Mouse (Mus musculus): ENCODE data around the gene Arrdc3. TPM values are rescaled to one million over a fixed set of nuclear protein-coding genes. Genes with fewer than 3 reads are reported as not detected.

Arrdc3 gene
- polyA plus RNA-seq (2015; fragmentation: Nextera tagmentation; extraction: Ambion mirVana), result 42.2 and 42.6 TPM in 2 replicates

DNA sequence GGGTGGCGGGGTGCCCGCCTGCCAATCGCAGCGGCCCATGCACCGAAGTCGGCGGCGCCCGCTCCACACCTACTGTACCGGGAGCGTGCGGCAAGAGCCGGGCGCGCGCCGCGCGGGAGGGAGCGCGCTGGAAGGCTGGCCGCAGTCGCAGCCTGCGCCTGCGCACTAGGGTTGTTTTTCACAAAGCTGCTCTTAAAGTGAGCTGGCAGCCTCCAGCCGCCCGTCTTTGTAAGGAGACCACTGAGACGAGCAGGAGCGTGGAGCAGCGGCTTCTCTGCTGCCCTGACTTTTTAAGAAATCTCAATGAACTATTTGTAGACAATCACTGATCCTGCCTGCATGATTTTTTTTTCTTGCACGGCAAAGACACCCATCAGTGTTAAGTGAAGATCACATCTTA, at the start of gene Arrdc3:
TSS of gene Arrdc3 (plus strand) at position 195 of the 400 bp plus-strand sequence.
- peak within 1 kb of the TSS; percentile 98 for H3K4me3 ChIP-seq (ENCODE audit: low read length)
- H3K4me1 ChIP-seq (ENCODE audit: control insufficient read depth, insufficient read depth, low read length), result peaks cover 6% of the 10 kb centered on the region
- no peaks in the 10 kb centered on the region for H3K27me3 ChIP-seq (ENCODE audit: control insufficient read depth, insufficient read depth, low read length)
- no peaks in the 10 kb centered on the region for H3K9me3 ChIP-seq (replicated peaks; ENCODE audit: control insufficient read depth, low read length)
- WGBS, result 0% methylated on average over 24 of the region's 31 CpGs
- H3K27ac ChIP-seq (ENCODE audit: low read length), result peak within 1 kb of the TSS; percentile 100
- peak within 1 kb of the TSS; percentile 99 for H3K9ac ChIP-seq (ENCODE audit: low read length)
- ATAC-seq (replicated peaks; ENCODE audit: extremely low read depth, insufficient read depth, low FRiP score), result peak; percentile 53
- peak within 1 kb of the TSS; percentile 65 for H3K4me2 ChIP-seq (ENCODE audit: low read depth, low read length)
- 0 out of 2 replicates have a peak, but pooled peaks cover 3% of the 10 kb centered on the region for H3K36me3 ChIP-seq (ENCODE audit: control insufficient read depth, insufficient read depth)

GRCm38 (mm10) chr13:80862215-80862614, 21.0 kb upstream of the Arrdc3 start:
- Histone ChIP-seq H3K4me1 (ENCODE audit: control insufficient read depth, insufficient read depth, low read length) (no peaks in the 10 kb centered on the region), H3K9me3 (replicated peaks; ENCODE audit: control insufficient read depth, low read length) (no peaks in the 10 kb centered on the region), H3K4me3 (ENCODE audit: low read length) (no peak overlapping the region), H3K4me2 (ENCODE audit: low read depth, low read length) (no peak overlapping the region), H3K27me3 (ENCODE audit: control insufficient read depth, insufficient read depth, low read length) (no peaks in the 10 kb centered on the region), H3K9ac (ENCODE audit: low read length) (no peak overlapping the region), H3K36me3 (ENCODE audit: control insufficient read depth, insufficient read depth) (no peaks in the 10 kb centered on the region), H3K27ac (ENCODE audit: low read length) (no peak overlapping the region)
- WGBS, result 9% methylated on average over 5 of the region's 5 CpGs
- no peak for ATAC-seq (replicated peaks; ENCODE audit: extremely low read depth, insufficient read depth, low FRiP score)

DNA sequence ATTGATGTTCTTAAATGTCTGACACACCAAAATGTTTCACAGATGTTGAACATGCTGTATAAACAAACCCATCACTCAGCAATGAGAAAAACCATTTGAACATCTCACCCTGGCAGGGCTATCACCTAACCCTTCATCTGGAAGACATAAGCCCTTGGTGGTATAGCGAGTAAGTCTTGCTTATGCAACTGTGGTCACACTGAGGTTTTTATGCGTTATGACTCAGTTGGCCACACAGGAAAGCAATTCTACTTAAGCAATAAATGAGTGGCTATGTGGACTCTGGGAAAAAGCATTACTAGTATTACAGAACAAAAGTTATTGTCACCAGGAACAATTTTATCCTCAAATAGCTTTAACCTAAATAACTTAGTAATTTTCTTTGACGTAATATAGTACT, 19.0 kb upstream of the Arrdc3 start:
- H3K36me3 ChIP-seq (ENCODE audit: control insufficient read depth, insufficient read depth), result no peaks in the 10 kb centered on the region
- no peak overlapping the region for H3K4me2 ChIP-seq (ENCODE audit: low read depth, low read length)
- no peaks in the 10 kb centered on the region for H3K4me1 ChIP-seq (ENCODE audit: control insufficient read depth, insufficient read depth, low read length)
- no peak overlapping the region for H3K27ac ChIP-seq (ENCODE audit: low read length)
- no peak for ATAC-seq (replicated peaks; ENCODE audit: extremely low read depth, insufficient read depth, low FRiP score)
- no peaks in the 10 kb centered on the region for H3K9me3 ChIP-seq (replicated peaks; ENCODE audit: control insufficient read depth, low read length)
- 71% methylated on average over 3 of the region's 3 CpGs for WGBS
- no peak overlapping the region for H3K9ac ChIP-seq (ENCODE audit: low read length)
- H3K4me3 ChIP-seq (ENCODE audit: low read length), result no peak overlapping the region
- no peaks in the 10 kb centered on the region for H3K27me3 ChIP-seq (ENCODE audit: control insufficient read depth, insufficient read depth, low read length)

DNA sequence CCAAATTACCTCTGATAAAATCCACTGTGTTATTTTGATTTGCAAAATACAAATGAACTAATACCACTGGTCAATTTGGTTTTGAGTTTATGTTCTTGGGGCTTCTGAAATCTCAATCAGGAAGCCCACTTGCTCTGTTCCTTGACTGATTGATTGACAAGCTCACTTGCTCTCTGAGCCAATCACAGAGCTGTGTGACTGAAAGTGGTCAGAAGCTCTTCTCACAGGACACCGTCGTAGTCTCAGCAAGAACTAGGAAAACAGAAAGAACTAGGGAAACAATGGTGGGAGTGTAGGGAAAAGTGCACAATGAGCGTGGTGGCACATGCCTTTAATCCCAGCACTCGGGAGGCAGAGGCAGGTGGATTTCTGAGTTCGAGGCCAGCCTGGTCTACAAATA, 8.1 kb upstream of the Arrdc3 start:
- no peaks in the 10 kb centered on the region for H3K27me3 ChIP-seq (ENCODE audit: control insufficient read depth, insufficient read depth, low read length)
- ATAC-seq (replicated peaks; ENCODE audit: extremely low read depth, insufficient read depth, low FRiP score), result no peak
- no peak overlapping the region for H3K4me3 ChIP-seq (ENCODE audit: low read length)
- H3K36me3 ChIP-seq (ENCODE audit: control insufficient read depth, insufficient read depth), result no peaks in the 10 kb centered on the region
- whole genome bisulfite sequencing, result 82% methylated on average over 5 of the region's 5 CpGs
- no peaks in the 10 kb centered on the region for H3K9me3 ChIP-seq (replicated peaks; ENCODE audit: control insufficient read depth, low read length)
- H3K4me1 ChIP-seq (ENCODE audit: control insufficient read depth, insufficient read depth, low read length), result no peaks in the 10 kb centered on the region
- H3K27ac ChIP-seq (ENCODE audit: low read length), result no peak overlapping the region
- no peak overlapping the region for H3K9ac ChIP-seq (ENCODE audit: low read length)
- H3K4me2 ChIP-seq (ENCODE audit: low read depth, low read length), result no peak overlapping the region

DNA sequence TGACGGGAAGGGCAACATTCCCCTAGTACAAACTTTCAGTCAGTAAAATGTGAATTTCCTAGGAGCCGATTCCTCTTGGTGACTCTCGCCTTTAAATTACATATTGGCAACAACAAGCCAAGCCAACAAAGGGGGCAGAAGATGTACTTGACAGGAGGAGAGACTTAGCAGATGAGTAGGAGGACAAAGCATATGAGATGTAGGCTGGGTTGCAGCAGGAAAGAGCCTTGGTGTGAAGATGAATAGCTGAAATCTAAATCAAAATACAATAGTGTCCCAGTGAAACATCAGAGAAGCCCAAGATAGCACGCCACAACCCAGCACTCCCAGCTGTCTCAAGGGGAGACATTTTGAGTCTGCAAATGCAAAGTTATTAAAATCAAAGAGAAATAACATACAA, 2.4 kb upstream of the Arrdc3 start:
- no peak overlapping the region for H3K27ac ChIP-seq (ENCODE audit: low read length)
- H3K27me3 ChIP-seq (ENCODE audit: control insufficient read depth, insufficient read depth, low read length), result no peaks in the 10 kb centered on the region
- no peak overlapping the region for H3K4me2 ChIP-seq (ENCODE audit: low read depth, low read length)
- H3K4me3 ChIP-seq (ENCODE audit: low read length), result no peak overlapping the region
- no peaks in the 10 kb centered on the region for H3K36me3 ChIP-seq (ENCODE audit: control insufficient read depth, insufficient read depth)
- no peaks in the 10 kb centered on the region for H3K9me3 ChIP-seq (replicated peaks; ENCODE audit: control insufficient read depth, low read length)
- no peak for ATAC-seq (replicated peaks; ENCODE audit: extremely low read depth, insufficient read depth, low FRiP score)
- 72% methylated on average over 4 of the region's 4 CpGs for WGBS
- no peaks in the 10 kb centered on the region; the same call in 1 of the 2 replicates for H3K4me1 ChIP-seq (ENCODE audit: control insufficient read depth, insufficient read depth, low read length)
- no peak overlapping the region for H3K9ac ChIP-seq (ENCODE audit: low read length)

GRCm38 (mm10) chr13:80881722-80882500, 1.3 kb upstream of the Arrdc3 start:
- Histone ChIP-seq H3K36me3 (ENCODE audit: control insufficient read depth, insufficient read depth) (no peaks in the 10 kb centered on the region), H3K4me2 (ENCODE audit: low read depth, low read length) (no peak overlapping the region), H3K4me1 (ENCODE audit: control insufficient read depth, insufficient read depth, low read length) (peaks cover 2% of the 10 kb centered on the region), H3K4me3 (ENCODE audit: low read length) (no peak overlapping the region), H3K27me3 (ENCODE audit: control insufficient read depth, insufficient read depth, low read length) (no peaks in the 10 kb centered on the region), H3K27ac (ENCODE audit: low read length) (no peak overlapping the region), H3K9ac (ENCODE audit: low read length) (peak overlapping the region; percentile 99), H3K9me3 (replicated peaks; ENCODE audit: control insufficient read depth, low read length) (no peaks in the 10 kb centered on the region)
- WGBS, result 23% methylated on average over 6 of the region's 6 CpGs
- ATAC-seq (replicated peaks; ENCODE audit: extremely low read depth, insufficient read depth, low FRiP score), result no peak

DNA sequence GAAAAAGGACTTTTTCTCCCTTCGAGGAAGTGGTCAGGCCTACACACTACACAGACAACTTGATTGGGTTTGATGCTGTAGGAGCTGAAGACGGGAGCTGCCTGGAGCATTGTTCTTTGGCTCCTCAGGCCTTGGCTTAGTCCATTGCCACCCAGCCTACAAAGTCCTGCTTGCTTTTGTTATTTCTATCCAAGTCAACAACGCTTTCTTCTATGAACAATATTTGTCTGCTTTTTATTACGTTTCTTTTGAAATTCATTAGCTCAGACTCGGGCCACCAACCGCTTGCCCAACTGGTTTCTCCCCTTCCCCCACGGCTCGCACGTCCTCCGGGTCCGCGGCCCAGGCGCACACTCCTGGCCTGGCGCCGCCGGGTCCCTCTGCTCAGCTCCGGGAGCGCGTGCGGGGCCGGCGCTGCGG, 458 bp upstream of the Arrdc3 start:
- Histone ChIP-seq H3K27ac (ENCODE audit: low read length) (peak overlapping the region; percentile 100), H3K4me2 (ENCODE audit: low read depth, low read length) (peak overlapping the region; percentile 65), H3K36me3 (ENCODE audit: control insufficient read depth, insufficient read depth) (0 out of 2 replicates have a peak, but pooled peaks cover under 1% of the 10 kb centered on the region), H3K9me3 (replicated peaks; ENCODE audit: control insufficient read depth, low read length) (no peaks in the 10 kb centered on the region), H3K4me3 (ENCODE audit: low read length) (peak overlapping the region; percentile 98), H3K9ac (ENCODE audit: low read length) (peak overlapping the region; percentile 99), H3K4me1 (ENCODE audit: control insufficient read depth, insufficient read depth, low read length) (peaks cover 4% of the 10 kb centered on the region), H3K27me3 (ENCODE audit: control insufficient read depth, insufficient read depth, low read length) (no peaks in the 10 kb centered on the region)
- ATAC-seq (replicated peaks; ENCODE audit: extremely low read depth, insufficient read depth, low FRiP score), result peak; percentile 15
- under 1% methylated on average over 23 of the region's 23 CpGs for WGBS

DNA sequence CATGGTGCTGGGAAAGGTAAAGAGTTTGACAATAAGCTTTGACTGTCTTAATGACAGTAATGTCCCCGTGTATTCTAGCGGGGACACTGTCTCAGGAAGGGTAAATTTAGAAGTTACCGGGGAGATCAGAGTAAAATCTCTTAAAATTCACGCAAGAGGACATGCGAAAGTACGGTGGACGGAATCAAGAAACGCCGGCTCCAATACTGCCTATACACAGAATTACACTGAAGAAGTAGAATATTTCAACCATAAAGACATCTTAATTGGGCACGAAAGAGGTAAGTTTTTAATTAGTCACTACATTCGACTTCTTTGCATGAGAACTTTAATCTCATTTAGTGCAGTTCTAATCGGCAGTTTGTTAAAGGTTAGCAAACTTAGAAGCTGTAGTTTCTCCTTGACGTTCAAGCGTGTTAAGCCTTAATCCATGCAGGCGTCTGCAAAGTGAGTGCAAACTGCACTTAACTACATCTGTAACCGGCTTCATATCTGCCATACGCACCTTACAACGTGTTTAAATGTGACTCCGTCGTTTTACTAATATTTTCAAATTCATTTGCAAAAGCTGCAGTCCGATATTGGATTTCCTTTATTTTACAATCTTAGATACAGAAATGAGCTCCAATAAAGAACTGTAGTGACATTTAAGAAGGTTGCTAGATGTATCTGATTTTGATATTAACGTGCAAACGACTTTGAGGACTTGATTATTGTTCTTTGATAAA, 629 bp downstream of the Arrdc3 start:
- Histone ChIP-seq H3K36me3 (ENCODE audit: control insufficient read depth, insufficient read depth) (peaks cover 6% of the 10 kb centered on the region), H3K4me3 (ENCODE audit: low read length) (peak overlapping the region; percentile 98)
- WGBS, result under 1% methylated on average over 23 of the region's 23 CpGs

More for the DNA sequence above, 629 bp downstream of the Arrdc3 start:
- Histone ChIP-seq H3K4me1 (ENCODE audit: control insufficient read depth, insufficient read depth, low read length) (peaks cover 6% of the 10 kb centered on the region), H3K9ac (ENCODE audit: low read length) (peak overlapping the region; percentile 99), H3K4me2 (ENCODE audit: low read depth, low read length) (peak overlapping the region; percentile 62), H3K9me3 (replicated peaks; ENCODE audit: control insufficient read depth, low read length) (no peaks in the 10 kb centered on the region), H3K27ac (ENCODE audit: low read length) (peak overlapping the region; percentile 100), H3K27me3 (ENCODE audit: control insufficient read depth, insufficient read depth, low read length) (no peaks in the 10 kb centered on the region)
- no peak for ATAC-seq (replicated peaks; ENCODE audit: extremely low read depth, insufficient read depth, low FRiP score)
